Mouse (Mus musculus): ENCODE measurements around the gene Slc26a10.

DNA sequence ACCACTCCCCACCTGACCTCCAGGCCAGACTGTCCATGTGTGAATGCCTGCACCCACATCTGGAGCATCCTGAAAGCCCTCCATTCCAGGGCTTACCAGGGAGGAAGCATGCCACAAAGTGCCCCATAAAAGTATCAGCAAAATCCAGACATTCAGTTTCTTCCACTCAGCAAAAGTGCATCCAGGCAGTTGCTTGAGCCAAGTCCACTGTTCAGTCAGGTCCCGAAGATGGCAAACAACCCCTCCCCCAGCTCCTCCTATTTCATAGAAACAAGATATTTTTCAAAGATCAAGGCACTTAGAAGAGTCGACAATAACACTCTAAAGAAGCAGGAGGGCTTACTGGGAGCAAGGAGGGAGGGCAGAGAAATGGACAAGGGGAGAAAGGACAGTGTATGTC, 18.0 kb upstream of the Slc26a10 start:
- TF ChIP-seq POLR2A (IDR thresholded peaks at IDR 0.05; ENCODE audit: insufficient read depth, low read depth, low read length) (no peak), CTCF (IDR thresholded peaks at IDR 0.05) (no peak)
